Mouse (Mus musculus) large intestine, adult 2 months (tissue): ENCODE measurements around the gene Fen1. TPM values are rescaled to one million over a fixed set of nuclear protein-coding genes. Genes with fewer than 3 reads are reported as not detected.

Experiments used
- DNase-seq: peaks from one replicate; pipeline ENCODE4 v3.0.0-alpha.2; 2012; ENCODE audit warnings: low read depth, low spot score
- WGBS: fragments of 180-500 bp; shearing (Covaris S2); methylation state at CpG from one replicate; pipeline ENCODE4 v1.1.7; 2018; 5-methylcytosine and 5-hydroxymethylcytosine counted together
- polyA plus RNA-seq: library from polyadenylated mRNA; depleted of rRNA; stranded (reverse); fragments of >200 nt; gene quantifications from 2 replicates; pipeline ENCODE4 v1.2.3, GENCODE M21; 2012; rRNA removed

The Fen1 gene
- 28.1 and 29.1 TPM in 2 replicates for polyA plus RNA-seq

DNA sequence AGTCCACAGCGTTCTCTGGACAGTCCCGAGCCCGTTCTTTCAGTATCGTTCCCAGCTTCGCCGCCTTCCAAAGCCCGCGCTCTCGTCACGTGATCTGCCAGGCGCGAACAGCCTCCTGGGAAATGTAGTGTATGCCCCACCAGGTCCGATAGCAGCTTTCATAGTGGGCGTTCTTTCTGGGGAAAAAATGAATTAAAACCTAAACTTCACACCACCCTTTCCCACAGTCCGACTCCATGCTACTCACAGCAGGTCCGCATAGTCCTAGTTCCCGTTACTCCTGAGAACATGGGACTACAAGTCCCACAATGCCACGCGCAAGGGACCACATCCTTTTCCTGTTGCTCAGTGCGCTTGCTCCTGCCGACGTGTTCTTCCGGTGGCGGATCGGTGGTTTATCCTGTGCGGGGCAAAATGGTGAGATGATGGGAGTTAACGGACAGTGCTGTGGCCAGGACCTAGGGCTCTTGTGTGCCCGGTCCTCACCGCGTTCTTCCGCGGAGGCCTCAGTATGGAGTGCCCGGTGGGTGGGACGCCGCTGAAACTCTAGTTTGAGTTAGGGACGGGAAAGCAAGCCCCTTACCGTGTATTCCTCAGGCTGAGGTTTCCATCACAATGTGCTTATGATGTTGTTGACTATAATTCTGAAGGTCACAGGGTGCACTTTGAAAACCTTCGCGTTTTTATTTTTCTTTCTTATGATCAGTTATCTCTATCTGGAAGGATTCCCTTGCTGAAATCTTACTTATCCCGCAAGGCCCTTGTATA is at the start of gene Fen1, which contains the start of gene Tmem258:
TSS of gene Fen1 (minus strand) at position 322 of the 768 bp plus-strand sequence.
TSS of gene Tmem258 (plus strand) at position 167 of the 768 bp plus-strand sequence.
- WGBS = under 1% methylated on average over 40 of the region's 40 CpGs
- peak; percentile 74 for DNase-seq

DNA sequence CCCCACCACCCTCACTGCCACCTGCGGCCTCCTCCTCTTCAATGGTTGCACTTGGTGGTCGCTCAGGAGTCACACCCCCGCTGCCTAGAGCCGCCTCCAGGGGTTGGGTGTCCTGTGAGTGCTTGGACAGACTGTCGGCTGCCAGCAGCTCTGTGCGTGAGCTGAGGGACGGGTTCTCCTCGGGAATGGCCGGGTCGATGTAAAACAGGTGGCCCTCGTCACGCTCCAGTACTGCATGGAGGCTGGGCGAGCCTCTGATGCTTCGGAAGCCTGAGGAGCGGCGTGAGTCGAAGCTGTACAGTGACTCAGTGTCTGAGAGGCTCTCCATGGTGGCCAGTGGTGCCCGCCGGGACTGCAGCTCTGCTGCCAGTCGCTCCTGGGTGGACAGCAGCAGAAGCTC is 44.2 kb upstream of the Fen1 start:
- no peak for DNase-seq
- 74% methylated on average over 20 of the region's 20 CpGs for WGBS

DNA sequence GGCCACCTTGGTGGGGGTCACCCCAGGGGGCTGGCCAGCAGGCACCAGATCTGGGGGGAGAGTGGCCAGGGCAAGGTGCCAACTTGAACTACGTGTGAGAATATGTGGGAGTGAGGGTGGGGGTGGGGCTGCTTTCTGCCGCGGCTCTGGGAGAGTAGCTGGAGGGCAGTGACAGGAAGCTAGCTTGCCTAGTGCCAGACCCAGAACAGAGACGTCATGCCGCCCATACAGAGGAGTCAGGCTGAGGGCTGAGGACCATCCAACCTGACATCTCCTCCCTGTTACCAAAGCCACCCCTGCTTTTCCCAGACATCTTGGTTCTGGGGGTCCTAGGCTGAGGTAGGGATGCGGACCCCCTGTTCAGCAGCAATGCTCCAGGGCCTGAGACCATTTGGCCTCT is 43.2 kb upstream of the Fen1 start:
- whole genome bisulfite sequencing = 54% methylated on average over 6 of the region's 6 CpGs
- no peak for DNase-seq

- DNase-seq = no peak
Observed at GRCm38 (mm10) chr19:10244183-10244582, 40.2 kb upstream of the Fen1 start.

GRCm38 (mm10) chr19:10242916-10243315 is 38.9 kb upstream of the Fen1 start:
- WGBS = 46% methylated on average over 8 of the region's 8 CpGs
- DNase-seq = no peak

More at GRCm38 (mm10) chr19:10244183-10244582, 40.2 kb upstream of the Fen1 start:
- 17% methylated on average over 3 of the region's 3 CpGs for WGBS

DNA sequence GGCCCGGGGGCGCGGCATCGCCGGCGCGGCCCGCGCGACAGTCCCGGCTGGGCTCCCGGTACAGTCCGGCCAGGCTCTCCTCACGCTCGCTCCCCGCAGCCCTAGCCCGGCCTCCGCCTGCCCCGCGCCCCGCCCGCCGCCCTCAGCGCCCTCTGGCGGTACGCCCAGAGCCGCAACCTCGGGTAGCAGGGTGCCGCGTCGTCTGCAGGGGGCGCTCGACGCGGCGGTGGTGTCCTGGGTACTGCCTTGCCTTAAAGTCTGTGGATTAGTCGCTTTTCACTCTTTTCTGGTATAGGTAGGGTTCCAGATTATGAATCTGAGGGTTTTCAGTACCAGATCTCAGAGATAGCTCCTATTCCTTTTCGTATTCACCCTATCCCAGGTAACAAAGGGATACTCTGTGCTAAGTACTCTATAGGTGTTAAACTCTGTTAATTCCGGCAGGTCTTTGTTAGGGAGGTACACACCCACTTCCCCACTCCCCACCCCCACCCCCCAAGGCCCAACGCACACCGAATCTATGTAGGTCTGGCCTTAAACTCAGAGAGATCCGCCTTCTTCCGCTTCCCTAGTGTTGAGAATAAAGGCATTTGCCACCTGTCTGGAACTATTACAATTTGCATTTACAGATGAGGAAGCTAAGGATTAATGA is 36.8 kb upstream of the Fen1 start, which contains the start of gene Myrf:
TSS of gene Myrf (minus strand) at position 95 of the 652 bp plus-strand sequence.
- DNase-seq = peak; percentile 29
- 8% methylated on average over 43 of the region's 43 CpGs for WGBS

DNA sequence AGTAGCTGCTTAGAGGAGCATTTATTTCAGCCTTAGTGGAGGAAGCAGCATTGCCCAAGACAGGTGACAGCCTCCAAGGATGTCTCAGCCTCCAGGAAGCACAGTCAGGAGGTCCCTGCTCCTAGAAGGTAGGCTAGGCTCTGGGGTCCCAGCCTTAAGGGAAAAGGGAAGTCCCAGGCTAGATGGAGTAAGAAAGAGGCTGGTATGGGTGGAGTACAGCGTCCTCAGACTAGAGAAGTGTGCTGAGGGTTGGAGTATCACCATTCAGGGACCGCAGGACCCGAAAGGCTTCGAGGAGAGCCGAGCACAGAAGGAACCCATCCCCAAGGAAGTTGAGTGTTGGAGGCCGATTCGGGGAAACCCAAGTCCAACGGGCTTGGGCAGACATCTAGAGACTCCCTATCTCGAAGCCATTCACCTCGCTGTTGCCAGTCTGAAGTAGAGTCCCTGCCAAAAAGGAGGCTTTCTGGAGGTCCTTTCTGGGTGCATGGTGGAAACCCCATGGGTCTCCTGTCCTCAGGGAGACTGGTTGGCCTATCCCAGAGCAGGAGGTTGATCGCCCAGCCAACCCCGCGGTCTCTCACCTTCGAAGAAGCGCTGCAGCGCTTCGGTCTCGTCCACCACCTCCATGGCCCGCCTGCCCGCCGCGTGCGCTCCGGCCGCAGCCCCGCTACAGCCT is 36.1 kb upstream of the Fen1 start:
- 6% methylated on average over 26 of the region's 26 CpGs for WGBS
- no peak for DNase-seq

DNA sequence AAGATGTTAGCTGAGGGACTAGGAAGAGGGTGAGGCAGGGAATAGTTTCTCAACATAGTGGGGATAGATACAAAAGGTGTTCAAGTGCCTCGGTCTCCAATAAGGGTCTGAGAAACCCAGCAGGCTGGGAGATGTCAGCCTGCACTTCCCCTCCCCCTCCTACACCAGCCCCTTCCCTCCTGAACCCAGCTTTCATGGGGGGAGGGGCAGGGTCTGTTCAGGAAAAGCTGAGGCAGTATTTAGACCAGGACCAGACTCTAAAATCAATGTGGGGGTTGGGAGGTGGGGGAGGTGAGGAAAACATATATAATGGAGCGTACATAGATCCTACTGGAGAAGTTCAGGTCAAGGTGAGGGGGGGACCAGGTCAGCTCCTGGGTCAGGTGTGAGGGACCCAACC is 35.5 kb upstream of the Fen1 start:
- WGBS = 64% methylated on average over 2 of the region's 2 CpGs
- DNase-seq = no peak

DNA sequence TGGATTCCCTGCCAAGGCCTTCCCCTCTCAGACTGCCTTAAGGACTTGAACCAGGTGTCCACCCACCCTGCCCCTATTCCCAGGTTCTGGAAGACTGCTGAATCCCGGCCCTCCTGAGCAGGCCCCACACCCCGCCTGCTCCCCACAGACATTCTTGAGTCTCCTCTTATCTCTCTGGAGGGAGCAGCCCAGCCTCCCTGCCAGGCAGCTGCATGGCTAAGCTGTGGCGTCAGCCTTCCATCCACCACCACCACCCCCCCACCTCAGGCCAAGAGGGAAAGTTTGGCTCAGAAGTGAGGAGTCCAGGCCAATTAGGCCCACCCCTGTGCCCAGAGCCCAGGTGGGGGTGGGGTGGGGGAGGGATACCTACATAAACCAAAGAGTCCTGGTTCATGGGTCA is 34.5 kb upstream of the Fen1 start:
- DNase-seq = no peak
- WGBS = 66% methylated on average over 3 of the region's 3 CpGs

GRCm38 (mm10) chr19:10235784-10236565 is 32.0 kb upstream of the Fen1 start:
- WGBS = 64% methylated on average over 9 of the region's 9 CpGs
- no peak for DNase-seq

- DNase-seq = no peak
- WGBS = 62% methylated on average over 9 of the region's 9 CpGs
Observed at GRCm38 (mm10) chr19:10232327-10233017, 28.5 kb upstream of the Fen1 start.

DNA sequence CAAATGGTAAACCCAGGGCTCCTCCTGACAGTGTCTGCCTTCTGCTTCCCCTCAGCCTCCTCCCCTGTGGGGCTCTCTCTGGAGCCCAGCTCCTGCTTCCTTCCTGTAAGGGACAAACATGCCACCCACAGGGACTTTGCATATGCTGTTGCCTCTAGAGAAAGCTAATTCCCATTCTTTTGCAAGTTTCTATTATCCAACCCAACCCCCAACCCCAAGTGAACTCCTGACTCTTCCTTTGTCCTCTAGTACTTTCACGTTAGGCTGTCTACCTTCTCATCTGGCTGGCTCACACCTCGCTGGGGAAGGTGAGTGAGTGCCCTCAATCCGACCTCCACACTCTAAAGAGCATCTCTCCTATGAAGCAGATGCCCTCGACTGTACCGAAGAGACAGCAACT is 27.9 kb upstream of the Fen1 start:
- 50% methylated on average over 5 of the region's 5 CpGs for WGBS
- no peak for DNase-seq

GRCm38 (mm10) chr19:10231016-10231415 is 27.0 kb upstream of the Fen1 start:
- WGBS = 42% methylated on average over 7 of the region's 7 CpGs

DNA sequence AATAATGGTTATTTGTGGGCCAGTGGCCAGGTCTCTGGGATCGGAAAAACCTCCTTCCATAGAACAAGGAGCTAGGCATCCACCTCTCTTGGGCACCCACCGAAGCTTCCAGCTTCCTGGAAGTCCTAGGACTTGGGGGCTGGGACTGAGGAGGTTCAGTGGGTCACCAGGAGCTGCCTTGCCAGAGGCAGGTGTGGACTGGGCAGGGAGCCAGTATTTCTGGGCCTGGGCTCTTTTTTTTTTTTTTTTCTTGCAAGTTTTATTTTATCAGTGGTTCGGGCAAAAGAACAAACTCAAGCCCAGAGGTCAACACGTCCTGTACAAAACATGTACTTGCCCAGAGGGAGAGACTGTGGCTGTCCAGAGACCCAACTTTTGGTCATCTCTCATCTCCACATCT is 21.8 kb upstream of the Fen1 start:
- no peak for DNase-seq
- 34% methylated on average over 4 of the region's 4 CpGs for WGBS

More at GRCm38 (mm10) chr19:10231016-10231415, 27.0 kb upstream of the Fen1 start:
- DNase-seq = no peak

DNA sequence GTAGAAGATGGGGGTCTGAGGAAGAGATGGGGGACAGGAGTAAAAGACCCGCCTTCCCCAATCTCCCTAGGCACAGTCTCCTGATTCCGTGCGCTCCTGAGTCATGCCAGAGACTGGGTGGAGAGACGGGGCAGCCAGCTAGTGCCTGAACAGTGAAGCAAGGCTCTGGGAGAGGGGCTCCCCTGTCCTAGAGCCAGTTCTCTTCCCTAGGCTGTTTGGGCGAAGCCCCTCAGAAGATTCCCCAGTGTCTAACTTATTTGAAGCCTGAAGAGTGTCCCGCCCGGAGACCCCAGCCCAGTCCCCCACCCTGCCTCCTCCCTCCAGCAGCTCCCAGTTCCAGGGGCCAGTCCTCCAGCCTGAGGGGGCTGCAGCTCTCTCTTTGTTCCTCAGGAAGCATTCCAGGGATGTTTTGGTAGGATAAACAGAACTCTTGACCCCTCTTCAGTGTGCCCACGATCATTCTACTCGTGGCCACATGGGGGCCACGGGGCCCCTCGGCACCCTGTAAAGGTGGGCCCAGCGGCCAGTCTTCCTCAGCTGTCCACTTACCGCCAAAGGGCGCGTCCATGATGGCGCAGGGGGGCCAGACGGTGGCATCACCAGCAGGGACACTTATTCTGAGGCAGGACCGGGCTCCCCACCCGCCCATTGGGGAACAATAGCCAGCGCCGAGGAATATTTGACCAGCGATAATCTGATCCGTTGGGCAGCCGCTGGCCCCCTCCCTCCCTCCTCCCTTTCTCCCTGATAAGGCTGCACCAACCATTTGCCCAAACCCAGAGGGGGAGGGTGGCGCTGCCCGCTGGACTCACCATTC is 20.9 kb upstream of the Fen1 start:
- 26% methylated on average over 26 of the region's 26 CpGs for WGBS
- no peak for DNase-seq

- WGBS = 70% methylated on average over 4 of the region's 4 CpGs
- DNase-seq = no peak
Observed at GRCm38 (mm10) chr19:10223561-10223960, 19.6 kb upstream of the Fen1 start.

DNA sequence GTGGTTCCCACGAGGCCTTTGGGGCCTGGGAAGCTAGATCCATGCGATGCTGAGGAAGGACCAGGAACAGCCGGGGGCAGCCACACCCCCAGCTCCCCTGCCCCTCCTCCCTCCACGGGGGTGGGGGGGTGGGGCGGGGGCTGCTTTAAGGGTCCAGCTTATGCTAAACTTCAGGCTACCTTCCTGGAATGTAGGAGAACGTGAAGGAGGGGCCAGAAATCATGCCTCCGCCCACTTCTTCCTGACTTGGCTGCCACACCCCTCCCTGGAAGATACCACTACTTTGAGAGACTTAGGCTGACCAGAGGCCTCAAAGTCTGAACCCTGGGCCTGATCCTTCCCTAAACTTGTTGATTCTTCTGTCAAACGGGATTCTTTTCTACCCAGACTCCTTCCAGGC is 18.7 kb upstream of the Fen1 start:
- no peak for DNase-seq
- 25% methylated on average over 8 of the region's 8 CpGs for WGBS

GRCm38 (mm10) chr19:10221585-10221984 is 17.6 kb upstream of the Fen1 start:
- 59% methylated on average over 4 of the region's 4 CpGs for WGBS
- no peak for DNase-seq
